8 mouse cellular contexts compared by ENCODE assay signal in the genomic region with DNA sequence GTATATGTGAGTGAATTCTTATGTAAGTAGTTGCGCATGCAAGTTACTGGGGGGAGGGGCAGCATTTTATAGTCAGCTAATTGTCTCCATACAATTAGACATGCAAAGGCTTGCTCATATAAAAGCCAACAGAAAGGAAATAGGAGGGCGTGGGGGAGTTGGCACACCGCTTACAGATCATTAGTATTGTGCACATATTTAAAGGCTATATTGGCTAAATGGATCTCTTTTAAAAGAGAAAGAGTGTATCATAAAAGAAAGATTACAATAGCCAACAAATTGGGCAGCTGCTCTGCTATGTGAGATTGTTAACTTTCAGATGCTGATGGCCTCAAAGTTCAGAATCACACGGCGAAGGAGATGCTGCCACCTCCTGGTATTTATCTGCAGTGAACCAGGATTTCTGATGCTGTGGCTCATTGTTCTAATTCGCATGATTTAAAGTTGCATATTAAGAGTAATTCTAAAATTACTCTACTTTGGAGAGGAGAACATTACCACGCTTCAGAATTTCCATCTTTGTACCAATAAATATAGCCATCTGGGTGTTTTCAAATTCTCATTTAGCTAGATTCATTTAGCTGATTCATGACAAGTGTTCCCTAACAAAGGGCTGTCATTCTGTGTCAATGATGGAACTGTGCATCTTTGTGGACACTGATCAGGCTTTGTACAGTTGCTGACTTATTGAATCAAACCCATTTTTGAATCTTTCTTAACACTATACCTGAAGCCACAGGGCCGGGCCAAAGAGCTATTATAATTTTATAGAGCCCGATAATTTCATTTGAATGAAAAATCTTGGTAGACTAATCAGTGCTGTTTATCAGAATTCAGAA.
A peak's percentile ranks its signal among the peaks of the same experiment; 100 is the strongest.
DNase-seq lines count a peak whose midpoint lies in the region; ATAC-seq and TF ChIP-seq lines count a peak whose summit lies in the region.

No protein-coding gene starts in this region.

- no peak for TF ChIP-seq POLR2A in liver, adult 2 months (IDR thresholded peaks at IDR 0.05; ENCODE audit: extremely low read depth, insufficient read depth, low read length)

- no peak overlapping the region for H3K27ac ChIP-seq in liver, adult 2 months (replicated peaks; ENCODE audit: insufficient read depth, low read depth, low read length)
- no peak overlapping the region for H3K27ac ChIP-seq in forebrain, embryonic 14.5 days (ENCODE audit: low read depth, low read length)
- no peak overlapping the region for H3K27ac ChIP-seq in midbrain, embryonic 16.5 days (ENCODE audit: low read length)

- no peaks in the 10 kb centered on the region for H3K27me3 ChIP-seq in liver, adult 2 months (ENCODE audit: control insufficient read depth, insufficient read depth, low read length)
- H3K27me3 ChIP-seq in forebrain, embryonic 14.5 days (replicated peaks; ENCODE audit: control insufficient read depth, insufficient read depth, low read length), result 0 out of 2 replicates have a peak, but pooled peaks cover 3% of the 10 kb centered on the region
- no peaks in the 10 kb centered on the region for H3K27me3 ChIP-seq in midbrain, embryonic 16.5 days (ENCODE audit: control insufficient read depth, insufficient read depth, low read depth, low read length)

- H3K79me2 ChIP-seq in liver, adult 2 months (ENCODE audit: control insufficient read depth, insufficient read depth, low read length), result no peaks in the 10 kb centered on the region

- no peak overlapping the region for H3K4me3 ChIP-seq in liver, adult 2 months (ENCODE audit: insufficient read depth, low read depth, low read length)
- no peak overlapping the region for H3K4me3 ChIP-seq in forebrain, embryonic 14.5 days (ENCODE audit: low read depth, low read length)
- no peak overlapping the region for H3K4me3 ChIP-seq in midbrain, embryonic 16.5 days (ENCODE audit: low read depth, low read length)

- DNase-seq in liver, adult 2 months (ENCODE audit: extremely low read depth, low read depth, low spot score), result peak; percentile 19
- DNase-seq in liver, result no peak
- peak; percentile 22 for DNase-seq in adrenal gland, postnatal 25 days
- peak; percentile 85 for DNase-seq in forebrain, embryonic 14.5 days (ENCODE audit: low spot score)
- DNase-seq in layer of hippocampus, adult 9-10 months (ENCODE audit: low spot score), result peak; percentile 54
- DNase-seq in thymus, adult 18-20 months, result no peak
- no peak for DNase-seq in spleen, adult 12 weeks (ENCODE audit: low spot score)

- 59% methylated on average over 9 of the region's 9 CpGs for WGBS in liver, adult 2 months
- 27% methylated on average over 9 of the region's 9 CpGs for WGBS in forebrain, embryonic 14.5 days
- 42% methylated on average over 9 of the region's 9 CpGs for WGBS in midbrain, embryonic 16.5 days

- TF ChIP-seq CTCF in liver, adult 2 months (IDR thresholded peaks at IDR 0.05; ENCODE audit: low read depth, low read length), result peak; percentile 56

- peak; percentile 80 for ATAC-seq in forebrain, embryonic 14.5 days
- ATAC-seq in midbrain, embryonic 16.5 days, result peak; percentile 48; the same call in 1 of the 2 replicates

- no peaks in the 10 kb centered on the region for H3K4me1 ChIP-seq in liver, adult 2 months (ENCODE audit: control insufficient read depth, insufficient read depth, low read length)
- H3K4me1 ChIP-seq in forebrain, embryonic 14.5 days (ENCODE audit: control insufficient read depth, insufficient read depth, low read length), result peaks cover 2% of the 10 kb centered on the region
- H3K4me1 ChIP-seq in midbrain, embryonic 16.5 days (ENCODE audit: control insufficient read depth, insufficient read depth, low read length), result no peaks in the 10 kb centered on the region

- H3K4me2 ChIP-seq in forebrain, embryonic 14.5 days (ENCODE audit: low read length), result no peak overlapping the region
- H3K4me2 ChIP-seq in midbrain, embryonic 16.5 days (ENCODE audit: low read length), result no peak overlapping the region

- no peak overlapping the region for H3K9ac ChIP-seq in liver, adult 2 months (ENCODE audit: low read depth, low read length)
- no peak overlapping the region for H3K9ac ChIP-seq in forebrain, embryonic 14.5 days (ENCODE audit: low read length)
- H3K9ac ChIP-seq in midbrain, embryonic 16.5 days (ENCODE audit: low read depth, low read length), result no peak overlapping the region

- H3K36me3 ChIP-seq in liver, adult 2 months (ENCODE audit: control insufficient read depth, insufficient read depth, low read length), result no peaks in the 10 kb centered on the region
- no peaks in the 10 kb centered on the region for H3K36me3 ChIP-seq in forebrain, embryonic 14.5 days (ENCODE audit: control insufficient read depth, insufficient read depth, low read length)
- H3K36me3 ChIP-seq in midbrain, embryonic 16.5 days (ENCODE audit: control insufficient read depth, insufficient read depth, low read length), result no peaks in the 10 kb centered on the region

- H3K9me3 ChIP-seq in forebrain, embryonic 14.5 days (replicated peaks; ENCODE audit: control insufficient read depth, low read length), result no peaks in the 10 kb centered on the region
- H3K9me3 ChIP-seq in midbrain, embryonic 16.5 days (replicated peaks; ENCODE audit: control insufficient read depth, low read length, poor library complexity, severe bottlenecking), result no peaks in the 10 kb centered on the region

Comparison
In these comparisons a context has a peak if more than half of its experiments do, and no peak if none do; other contexts are left out.
1. DNase-seq: peak in liver, adult 2 months (single experiment), adrenal gland, postnatal 25 days (single experiment), forebrain, embryonic 14.5 days (single experiment) and layer of hippocampus, adult 9-10 months (single experiment); none in liver (single experiment), thymus, adult 18-20 months (0 of 2) and spleen, adult 12 weeks (single experiment).